Mouse (Mus musculus) heart, postnatal 0 days (tissue): ENCODE measurements around the gene Cdh3.

Source experiments
- CTCF ChIP-seq: IDR thresholded peaks from 2 replicates; pipeline ENCODE4 v1.5.1; 2016; ENCODE audit warnings: antibody characterized with exemption, control low read depth, low read depth
- EP300 ChIP-seq: IDR thresholded peaks from 2 replicates; pipeline ENCODE4 v1.6.1; 2016; ENCODE audit warnings: antibody characterized with exemption, low read depth

GRCm38 (mm10) chr8:106556068-106556645, 45.5 kb downstream of the Cdh3 start:
- TF ChIP-seq CTCF (no peak), EP300 (no peak)
